Mouse (Mus musculus) splenic B cell, adult 2 months (primary cell): ENCODE measurements at regions not wholly inside any gene's neighbourhood (a gene's known extent, or its start where the extent isn't known, plus 50 kb on each side); places are given as distances from the start of the nearest gene placed in this dataset.

Source experiments
- DNase-seq: peaks from one replicate; pipeline ENCODE4 v3.0.0-alpha.2; 2011; ENCODE audit warnings: low read depth, low spot score
- H3K27me3 ChIP-seq: 2 replicates; pipeline ENCODE4 v1.6.1; 2012; ENCODE audit warnings: mild to moderate bottlenecking, low read length, moderate library complexity, mixed read lengths; ENCODE audit not compliant: control insufficient read depth, poor library complexity, insufficient read depth, severe bottlenecking
- H3K36me3 ChIP-seq: 2 replicates; pipeline ENCODE4 v1.6.1; 2012; ENCODE audit warnings: mild to moderate bottlenecking, low read length, moderate library complexity, mixed read lengths; ENCODE audit not compliant: control insufficient read depth, poor library complexity, insufficient read depth, severe bottlenecking

DNA sequence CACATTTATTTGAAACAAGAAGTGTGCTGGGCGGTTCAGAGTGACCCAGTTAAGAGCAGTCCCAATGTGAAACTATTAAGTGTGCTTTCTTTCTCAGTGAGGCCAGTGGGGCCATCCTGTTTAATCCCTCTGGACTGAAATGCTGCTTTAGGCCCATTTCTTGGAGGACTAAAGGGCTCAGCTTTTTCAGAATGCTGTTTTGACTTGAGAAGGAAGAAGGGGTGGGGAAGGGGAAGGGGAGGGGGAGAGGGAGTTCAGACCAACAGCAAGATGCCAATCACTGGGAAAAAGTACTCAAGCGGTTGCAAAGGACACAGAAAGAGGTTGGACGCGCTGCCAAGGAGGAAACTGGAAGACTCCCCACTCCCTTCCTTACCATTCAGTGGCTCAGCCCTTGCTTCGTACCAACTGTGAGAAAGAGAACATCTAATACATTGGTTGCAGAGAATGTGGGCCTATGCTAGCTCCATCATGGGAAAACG, 113.1 kb downstream of the Tmco5 start:
- Histone ChIP-seq H3K27me3 (no peaks in the 10 kb centered on the region; the same call in 1 of the 2 replicates), H3K36me3 (no peaks in the 10 kb centered on the region)
- no peak for DNase-seq

DNA sequence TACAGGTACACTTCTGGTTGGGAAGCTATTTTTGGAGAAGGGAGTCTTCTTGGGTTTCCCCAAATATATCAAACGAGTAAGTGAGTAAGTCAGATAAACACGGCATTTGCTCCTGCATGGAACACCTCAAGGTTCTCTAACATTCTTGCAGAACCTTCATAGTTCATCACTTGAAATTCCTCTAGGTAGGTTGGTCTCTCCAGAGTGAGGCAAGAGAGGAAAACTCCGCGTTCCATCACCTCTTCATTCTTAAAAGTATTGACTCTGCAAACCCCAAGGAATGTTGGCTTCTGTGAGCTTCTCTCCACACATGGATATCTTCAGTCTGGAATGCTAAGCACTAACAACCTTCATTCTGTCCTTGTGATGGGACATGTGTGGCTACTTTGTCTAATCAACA, 115.2 kb downstream of the Tmco5 start:
- no peaks in the 10 kb centered on the region for H3K36me3 ChIP-seq

DNA sequence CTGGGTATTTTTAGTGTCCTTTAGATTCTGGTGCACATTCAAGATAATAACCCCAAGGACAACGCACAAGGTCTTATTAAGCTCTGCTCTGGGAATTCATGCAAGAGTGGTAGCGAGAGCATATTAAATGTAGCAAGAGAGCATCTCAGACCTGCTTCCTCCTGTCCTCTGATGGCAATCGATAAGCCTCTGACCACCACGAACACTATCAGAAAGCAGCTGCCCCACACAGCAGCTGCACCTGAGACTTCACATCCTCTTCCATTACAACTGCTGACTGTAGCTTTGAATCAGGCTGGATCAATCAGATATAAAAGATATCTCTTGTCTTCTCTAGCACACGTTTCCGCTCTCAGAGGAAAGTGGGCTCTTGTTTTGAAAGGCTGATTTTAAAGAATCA, 117.8 kb downstream of the Tmco5 start:
- Histone ChIP-seq H3K27me3 (no peaks in the 10 kb centered on the region), H3K36me3 (no peaks in the 10 kb centered on the region)
- DNase-seq = no peak

More for the DNA sequence above, 115.2 kb downstream of the Tmco5 start:
- no peaks in the 10 kb centered on the region for H3K27me3 ChIP-seq
- no peak for DNase-seq

DNA sequence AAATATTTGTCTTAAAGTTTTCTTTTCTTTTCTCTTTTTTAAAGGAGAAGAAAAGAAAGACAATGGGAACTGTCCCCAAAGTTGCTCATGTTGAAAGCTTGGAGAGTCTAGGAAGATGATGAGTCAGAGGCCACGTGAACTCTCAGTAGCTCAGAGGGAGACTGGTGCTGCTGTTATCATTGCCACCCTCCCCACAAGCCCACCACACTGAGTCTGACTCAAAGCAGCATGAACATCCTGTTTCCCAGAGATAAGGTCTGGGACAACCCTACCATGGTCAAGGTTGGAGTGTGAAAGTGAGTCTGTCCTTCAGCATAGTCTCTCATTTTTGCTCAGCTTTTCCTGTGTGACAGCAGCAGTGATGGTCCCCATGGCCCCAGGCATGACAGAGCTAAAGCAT, 120.3 kb downstream of the Tmco5 start:
- no peaks in the 10 kb centered on the region for H3K36me3 ChIP-seq
- no peaks in the 10 kb centered on the region for H3K27me3 ChIP-seq
- no peak for DNase-seq

DNA sequence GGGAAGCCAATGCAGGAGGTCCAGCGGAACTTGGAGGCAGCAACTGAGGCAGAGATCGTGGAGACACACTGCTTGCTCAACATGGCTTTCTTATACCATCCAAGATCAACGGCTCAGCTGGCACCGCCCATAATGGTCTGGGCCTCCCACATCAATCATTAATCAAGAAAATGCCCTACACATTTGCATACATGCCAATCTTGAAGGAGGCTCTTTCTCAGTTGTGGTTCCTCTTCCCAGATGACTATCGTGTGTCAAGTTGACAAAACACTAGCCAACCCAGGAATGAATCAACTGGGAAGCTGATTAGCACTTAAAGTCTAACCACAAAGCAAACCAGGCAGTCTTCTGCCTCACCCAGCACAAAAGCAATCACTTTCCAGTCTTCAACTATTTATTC, 121.1 kb downstream of the Tmco5 start:
- no peak for DNase-seq
- Histone ChIP-seq H3K36me3 (no peaks in the 10 kb centered on the region), H3K27me3 (no peaks in the 10 kb centered on the region)

DNA sequence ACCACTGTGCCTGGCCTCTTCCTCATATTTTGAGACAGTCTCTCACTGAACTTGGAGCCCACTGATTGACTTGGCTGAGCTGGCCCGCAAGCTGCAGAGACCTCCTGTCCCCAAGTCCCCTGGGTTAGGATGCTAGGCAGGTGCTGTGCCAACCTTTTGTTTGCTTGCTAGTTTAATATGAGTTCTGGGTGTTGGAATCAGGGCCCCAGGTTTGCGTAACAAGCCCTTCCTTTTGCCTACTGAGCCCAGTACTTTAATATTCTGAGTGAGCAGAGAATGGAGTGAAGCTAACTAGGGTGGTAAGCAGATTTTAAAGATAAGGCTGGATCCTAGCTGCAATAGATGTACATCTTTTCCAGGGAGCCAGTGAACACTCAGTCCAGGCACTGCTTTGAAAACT, 117.2 kb upstream of the Spred1 start:
- no peak for DNase-seq
- H3K36me3 ChIP-seq = no peaks in the 10 kb centered on the region
- H3K27me3 ChIP-seq = no peaks in the 10 kb centered on the region

DNA sequence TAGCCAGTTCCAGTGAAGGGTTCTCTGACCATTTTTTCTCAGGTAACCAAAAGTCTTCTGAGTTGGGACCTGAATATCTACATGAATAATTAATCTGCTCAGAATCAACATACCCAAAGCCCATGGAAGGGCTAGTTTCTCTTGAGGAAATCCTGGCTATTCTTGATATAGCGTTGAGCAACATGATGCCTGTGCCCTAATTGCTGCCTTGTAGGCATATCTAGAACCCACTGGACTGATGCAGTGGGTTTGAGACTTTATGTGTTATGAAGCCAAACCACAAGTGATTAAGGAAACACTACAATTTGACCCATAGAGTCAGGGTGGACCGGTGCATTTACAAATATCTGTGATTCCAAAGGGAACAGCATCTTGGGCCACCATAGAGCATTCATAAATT, 114.3 kb upstream of the Spred1 start:
- DNase-seq = no peak
- no peaks in the 10 kb centered on the region for H3K27me3 ChIP-seq
- no peaks in the 10 kb centered on the region for H3K36me3 ChIP-seq

DNA sequence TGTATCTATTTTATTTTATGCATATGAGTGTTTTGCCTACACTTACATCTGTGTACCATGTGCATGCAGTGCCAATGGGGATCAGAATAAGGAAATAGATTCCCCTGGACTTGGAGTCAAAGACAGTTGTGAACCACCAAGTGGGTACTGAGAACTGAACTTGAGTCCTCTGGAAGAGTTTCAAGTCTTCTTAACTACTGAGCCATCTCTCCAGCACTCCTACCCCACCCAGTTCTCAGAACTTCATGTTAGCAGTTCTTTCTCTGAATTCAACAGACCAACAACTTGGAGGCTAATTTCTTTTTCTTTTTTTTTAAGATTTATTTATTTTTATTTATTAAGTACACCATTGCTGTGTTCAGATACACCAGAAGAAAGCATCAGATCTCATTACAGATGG, 112.3 kb upstream of the Spred1 start:
- Histone ChIP-seq H3K27me3 (no peaks in the 10 kb centered on the region), H3K36me3 (no peaks in the 10 kb centered on the region)
- no peak for DNase-seq

DNA sequence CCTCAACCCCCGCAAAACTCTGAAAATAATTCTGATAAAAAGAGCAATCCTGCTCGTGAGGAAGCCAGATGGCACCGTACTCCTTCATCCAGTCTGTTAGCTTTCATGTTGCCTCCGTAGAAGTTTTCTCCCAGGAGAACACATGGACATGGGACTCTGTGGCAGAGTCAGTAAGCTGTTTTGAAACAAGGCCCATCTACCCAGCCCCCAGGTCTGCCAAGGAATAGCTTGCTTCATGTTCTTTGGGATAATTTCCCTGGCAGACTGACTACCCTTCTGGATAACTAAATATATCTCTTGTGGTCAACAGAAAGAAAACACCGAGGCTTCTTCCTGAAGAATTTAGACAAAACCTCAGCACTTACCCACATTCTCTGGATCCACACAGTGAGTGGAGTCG, 111.2 kb upstream of the Spred1 start:
- Histone ChIP-seq H3K27me3 (no peaks in the 10 kb centered on the region), H3K36me3 (no peaks in the 10 kb centered on the region)
- no peak for DNase-seq

DNA sequence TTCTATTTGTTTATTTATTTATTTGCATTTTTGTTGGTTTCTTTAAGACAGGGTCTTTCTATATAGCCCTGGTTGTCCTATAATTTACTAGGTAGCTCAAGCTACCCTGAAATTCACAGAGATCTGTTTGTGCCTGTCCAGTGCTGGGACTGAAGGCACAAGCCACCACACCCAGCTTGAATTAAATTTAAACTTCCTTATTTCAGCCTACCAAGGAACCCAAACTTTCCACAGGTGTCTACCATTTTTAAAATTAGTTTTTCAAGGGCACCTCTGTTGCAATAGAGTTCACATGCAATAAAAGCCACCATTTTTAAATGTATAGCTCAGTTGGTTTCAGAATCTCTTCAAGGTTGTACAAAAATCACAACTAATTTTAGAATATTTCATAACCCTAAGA, 110.2 kb upstream of the Spred1 start:
- no peak for DNase-seq
- H3K36me3 ChIP-seq = no peaks in the 10 kb centered on the region
- no peaks in the 10 kb centered on the region for H3K27me3 ChIP-seq

DNA sequence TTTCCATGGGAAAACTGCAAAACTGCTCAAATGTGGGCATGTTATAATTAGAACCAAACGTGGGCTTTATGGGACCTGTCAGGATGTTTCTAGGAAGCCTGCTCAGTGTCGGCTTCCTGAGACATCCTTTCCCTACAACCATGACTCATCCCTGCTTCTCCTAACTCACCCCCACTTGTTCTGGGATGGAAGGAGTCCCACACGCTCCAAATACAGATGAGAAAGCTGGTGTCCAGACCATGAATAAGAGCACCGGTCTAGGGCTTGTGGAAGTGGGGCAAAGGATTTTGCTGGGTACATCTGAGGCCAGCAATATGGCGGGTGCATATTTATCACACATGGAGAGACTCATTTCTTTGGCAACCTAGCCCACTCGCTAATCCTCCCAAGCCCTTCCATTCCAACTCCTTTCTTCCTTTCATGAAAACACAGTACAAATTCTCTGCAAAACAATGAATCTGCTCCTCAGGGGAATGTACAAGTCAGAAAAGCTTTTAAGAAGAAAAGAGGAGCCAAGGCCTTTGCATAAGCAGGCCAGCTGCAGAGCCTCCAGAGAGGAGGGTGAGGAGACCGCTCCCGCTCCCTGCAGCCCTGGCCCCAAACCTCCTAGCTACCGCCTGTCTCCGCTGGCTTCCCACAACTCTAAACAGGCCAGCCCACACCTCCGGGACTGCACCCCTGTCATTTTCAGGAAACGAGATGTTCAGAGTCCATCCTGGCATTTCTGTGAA, 103.1 kb upstream of the Spred1 start:
- Histone ChIP-seq H3K27me3 (no peaks in the 10 kb centered on the region), H3K36me3 (no peaks in the 10 kb centered on the region)
- DNase-seq = no peak

DNA sequence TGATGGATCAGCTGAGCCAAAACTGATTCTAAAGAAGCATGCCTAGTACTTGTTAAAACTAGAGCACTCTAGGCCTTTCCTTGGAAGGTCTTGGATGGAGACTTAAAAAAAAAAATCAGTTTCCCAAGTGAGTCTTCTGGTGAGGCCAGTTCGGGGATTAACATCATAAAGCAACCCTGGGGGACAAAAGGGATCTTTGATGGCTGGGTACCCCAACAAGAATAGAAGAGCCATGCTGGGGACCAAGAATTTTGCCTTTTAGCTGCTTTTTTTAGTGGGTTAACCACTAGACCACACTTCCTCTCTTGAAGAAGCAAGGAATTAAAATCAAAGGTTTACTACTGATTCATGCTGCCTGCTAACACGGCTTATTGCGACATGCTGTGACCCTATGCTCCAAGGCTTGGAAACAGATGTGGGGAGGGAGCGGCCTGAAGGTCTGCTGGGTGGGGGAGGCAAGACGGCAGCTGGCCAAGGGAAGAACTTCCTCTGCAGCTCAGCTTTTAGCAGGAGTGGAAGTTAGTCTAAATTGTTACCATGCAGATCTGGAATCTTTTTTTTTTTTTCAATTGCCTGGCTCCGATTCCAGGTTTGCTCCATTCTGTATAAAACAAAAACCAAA, 102.1 kb upstream of the Spred1 start:
- no peaks in the 10 kb centered on the region for H3K36me3 ChIP-seq
- no peak for DNase-seq
- H3K27me3 ChIP-seq = no peaks in the 10 kb centered on the region

DNA sequence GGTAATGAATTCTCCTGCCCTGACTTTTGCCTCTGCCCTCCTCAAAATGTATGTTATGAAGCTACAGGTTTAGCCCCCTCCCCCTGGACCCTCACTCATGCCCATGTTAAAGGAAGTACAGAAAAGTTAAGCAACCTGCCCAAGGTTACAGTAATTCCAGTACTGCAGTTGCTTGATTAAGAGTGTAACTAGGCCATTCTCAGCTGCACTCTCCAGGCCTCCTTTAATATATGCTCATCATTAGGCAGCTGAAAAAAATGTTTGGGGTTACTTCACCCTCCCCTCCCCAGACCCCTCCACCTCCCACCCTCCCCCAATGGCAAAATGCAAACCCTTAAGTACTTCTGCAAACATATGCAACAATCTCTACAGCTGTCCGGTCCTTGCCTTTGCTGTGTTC, 101.6 kb upstream of the Spred1 start:
- DNase-seq = no peak
- no peaks in the 10 kb centered on the region for H3K36me3 ChIP-seq
- H3K27me3 ChIP-seq = no peaks in the 10 kb centered on the region

DNA sequence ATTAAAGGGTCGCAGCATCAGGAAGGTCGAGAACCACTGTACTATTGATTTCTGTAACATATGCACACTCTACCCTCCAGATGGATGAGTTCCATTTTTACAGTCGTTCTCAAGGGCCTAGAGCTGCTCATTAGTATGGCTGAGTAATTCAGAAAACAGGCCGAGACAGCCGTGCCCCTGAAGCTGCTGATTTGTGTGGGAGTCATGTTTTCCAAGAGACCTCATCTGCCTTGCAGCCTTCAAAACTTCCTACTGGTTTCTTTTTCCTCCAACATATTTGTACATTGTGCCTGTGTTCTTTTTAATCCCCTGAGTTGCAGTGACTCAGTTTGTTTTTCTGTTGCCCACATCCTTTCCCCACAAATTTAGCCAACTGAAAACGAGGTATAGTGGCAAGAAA, 99.4 kb upstream of the Spred1 start:
- Histone ChIP-seq H3K36me3 (no peaks in the 10 kb centered on the region), H3K27me3 (no peaks in the 10 kb centered on the region)
- DNase-seq = no peak

DNA sequence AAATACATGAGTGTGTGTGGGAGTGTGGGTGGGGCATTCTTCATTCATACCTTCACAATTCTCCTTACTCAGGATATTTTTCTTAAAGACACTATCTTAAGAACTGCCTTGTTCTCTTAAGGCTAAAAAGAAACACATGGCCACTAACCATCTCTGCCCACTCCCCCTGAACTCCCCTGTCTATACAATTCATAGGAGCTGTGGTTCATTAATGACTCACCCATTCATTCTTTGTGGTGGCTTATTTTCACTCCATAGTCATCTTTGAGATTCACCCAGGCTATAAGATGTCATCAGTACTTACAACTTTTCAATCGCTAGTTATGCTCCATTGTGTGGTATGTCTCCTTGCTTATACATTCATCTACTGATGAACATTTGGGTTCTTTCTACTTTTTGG, 97.7 kb upstream of the Spred1 start:
- Histone ChIP-seq H3K36me3 (no peaks in the 10 kb centered on the region), H3K27me3 (no peaks in the 10 kb centered on the region)
- DNase-seq = no peak

DNA sequence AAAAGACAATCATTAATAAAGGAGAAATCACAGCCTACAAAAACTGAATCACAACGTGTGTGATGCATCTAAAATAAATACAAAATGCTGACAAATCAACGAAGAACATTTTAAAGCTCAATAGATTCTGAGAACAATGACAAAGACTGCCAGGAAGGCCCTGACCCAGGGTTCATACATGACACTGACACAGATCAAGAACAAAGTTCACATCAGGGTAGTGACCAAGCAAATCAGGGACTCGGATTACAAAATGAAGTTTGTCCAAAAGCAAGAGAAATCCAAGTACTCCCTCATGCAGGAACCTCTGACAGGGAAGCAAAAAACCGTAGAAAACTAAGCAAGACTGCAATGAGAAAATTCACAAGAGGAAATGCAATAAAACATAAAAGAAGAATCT, 94.1 kb upstream of the Spred1 start:
- H3K36me3 ChIP-seq = no peaks in the 10 kb centered on the region
- no peak for DNase-seq
- no peaks in the 10 kb centered on the region for H3K27me3 ChIP-seq
